Mouse (Mus musculus) testis, postnatal 10 days (tissue): ENCODE measurements around the gene Plg.

Source experiments
- DNase-seq: peaks from one replicate; pipeline ENCODE4 v3.0.0; 2021; ENCODE audit warnings: low spot score

Gene Plg

GRCm38 (mm10) chr17:12387781-12388180 lies 9.4 kb downstream of the Plg start:
- DNase-seq = no peak

DNA sequence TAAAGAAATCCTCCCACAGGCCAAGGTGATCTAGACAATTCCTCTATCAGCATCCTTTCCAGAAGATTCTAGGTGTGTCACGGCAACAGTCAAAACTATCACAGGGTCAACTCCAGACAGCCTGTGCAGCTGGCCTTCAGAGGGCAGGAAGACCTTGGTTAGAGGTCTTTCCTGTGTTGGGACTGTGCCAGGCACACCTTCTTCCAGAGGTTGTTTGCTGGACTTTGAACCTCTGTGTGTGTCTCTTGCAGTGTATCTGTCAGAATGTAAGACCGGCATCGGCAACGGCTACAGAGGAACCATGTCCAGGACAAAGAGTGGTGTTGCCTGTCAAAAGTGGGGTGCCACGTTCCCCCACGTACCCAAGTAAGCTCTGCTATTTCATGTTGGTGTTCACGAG lies 9.8 kb downstream of the Plg start:
- no peak for DNase-seq

DNA sequence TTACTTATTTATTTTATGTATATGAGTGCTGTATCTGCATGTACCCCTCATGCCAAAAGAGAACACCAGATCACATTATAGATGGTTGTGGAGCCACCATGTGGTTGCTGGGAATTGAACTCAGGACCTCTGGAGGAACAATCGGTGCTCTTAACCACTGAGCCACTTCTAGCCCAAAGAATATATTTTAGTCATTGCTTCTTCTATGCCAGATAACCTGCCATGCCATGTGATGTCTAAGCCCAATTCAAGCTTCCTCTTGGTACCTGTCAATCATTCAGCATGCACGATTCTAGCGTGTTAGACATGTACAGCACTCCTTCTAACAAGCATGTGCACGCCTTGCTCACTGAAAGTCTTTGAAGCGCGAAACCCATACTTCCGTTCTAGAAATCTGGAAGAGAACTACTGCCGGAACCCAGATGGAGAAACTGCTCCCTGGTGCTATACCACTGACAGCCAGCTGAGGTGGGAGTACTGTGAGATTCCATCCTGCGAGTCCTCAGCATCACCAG lies 17.8 kb downstream of the Plg start:
- no peak for DNase-seq

GRCm38 (mm10) chr17:12403420-12403819 lies 25.0 kb downstream of the Plg start:
- no peak for DNase-seq

DNA sequence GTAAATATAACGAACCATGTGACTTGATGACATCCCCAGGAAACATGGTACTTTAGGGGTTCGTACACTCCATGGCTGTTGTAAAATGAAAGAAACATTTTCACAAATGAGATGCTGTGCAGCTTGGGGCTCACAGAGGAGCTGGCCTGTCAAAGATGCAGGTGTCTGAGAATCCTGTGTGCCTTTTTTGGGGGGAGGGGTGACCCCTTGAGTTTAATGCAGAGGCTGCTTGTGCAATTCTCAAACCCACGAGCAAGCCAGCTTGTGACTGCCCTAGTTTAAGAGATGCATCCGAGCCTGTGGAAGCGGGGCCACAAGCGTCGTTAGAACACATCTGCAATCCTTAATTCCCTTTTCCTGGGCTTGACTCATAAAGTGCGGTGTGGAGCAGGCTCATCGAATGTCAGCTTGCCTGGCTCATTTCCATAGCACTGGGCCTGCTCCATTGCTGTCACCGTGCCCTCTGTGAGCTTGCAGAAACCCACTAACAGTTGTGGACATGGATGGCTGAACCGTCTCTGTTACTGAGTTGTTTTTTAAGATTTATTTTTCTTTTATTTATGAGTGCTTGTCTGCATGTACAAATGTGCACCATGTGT lies 31.0 kb downstream of the Plg start:
- DNase-seq = no peak

DNA sequence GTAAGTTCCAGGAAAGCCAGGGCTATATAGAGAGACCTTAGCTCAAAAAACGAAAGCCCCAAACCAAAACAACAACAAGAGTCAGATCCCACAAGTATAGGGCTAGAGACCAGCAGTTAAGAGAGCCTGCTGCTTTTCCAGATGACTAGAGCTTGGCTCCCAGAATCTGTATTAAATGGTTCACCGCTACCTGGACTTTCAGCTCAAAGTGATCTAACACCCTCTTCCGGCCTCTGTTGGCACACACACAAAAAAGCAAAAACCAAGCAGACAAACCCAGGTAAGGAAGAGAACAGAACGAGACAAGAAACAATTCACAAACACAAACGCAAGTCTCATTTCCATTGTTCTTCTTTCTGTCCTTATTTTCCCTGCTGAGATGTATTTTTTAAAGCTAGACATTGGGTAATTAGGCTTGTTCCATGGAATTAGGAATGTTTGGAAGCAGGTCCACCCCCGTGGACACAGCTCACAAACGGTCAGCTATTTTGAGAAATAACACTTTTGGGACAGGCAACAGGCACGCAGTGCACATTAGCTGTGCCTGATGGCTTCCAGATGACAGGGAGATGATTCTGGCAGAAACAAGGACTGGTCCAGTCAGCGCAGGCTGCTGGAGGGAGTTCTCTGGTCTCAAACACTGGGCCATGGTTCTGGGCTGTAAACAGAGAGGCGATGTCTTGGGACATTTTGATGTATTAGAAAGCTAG lies 33.9 kb downstream of the Plg start:
- DNase-seq = no peak

DNA sequence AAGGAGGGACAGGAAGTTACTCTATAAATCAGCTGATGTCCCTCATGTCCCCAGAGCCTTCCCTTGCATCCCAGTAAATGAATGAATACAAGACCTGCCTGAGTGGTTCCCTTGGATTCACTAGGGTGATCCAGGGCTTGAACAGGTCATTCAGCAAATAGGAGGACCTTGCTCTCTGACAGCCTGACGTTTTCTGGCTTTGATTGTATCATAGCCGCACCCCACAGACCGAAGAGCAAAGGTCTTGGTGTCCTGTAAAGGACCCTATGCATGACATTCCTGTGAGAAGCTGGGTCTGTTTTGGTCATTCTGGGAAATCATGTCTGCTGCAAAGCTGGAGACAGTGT lies 34.5 kb downstream of the Plg start:
- DNase-seq = no peak

- no peak for DNase-seq
Measured at GRCm38 (mm10) chr17:12415031-12415735, 36.8 kb downstream of the Plg start.

- no peak for DNase-seq
Measured at GRCm38 (mm10) chr17:12415741-12416140, 37.3 kb downstream of the Plg start.

DNA sequence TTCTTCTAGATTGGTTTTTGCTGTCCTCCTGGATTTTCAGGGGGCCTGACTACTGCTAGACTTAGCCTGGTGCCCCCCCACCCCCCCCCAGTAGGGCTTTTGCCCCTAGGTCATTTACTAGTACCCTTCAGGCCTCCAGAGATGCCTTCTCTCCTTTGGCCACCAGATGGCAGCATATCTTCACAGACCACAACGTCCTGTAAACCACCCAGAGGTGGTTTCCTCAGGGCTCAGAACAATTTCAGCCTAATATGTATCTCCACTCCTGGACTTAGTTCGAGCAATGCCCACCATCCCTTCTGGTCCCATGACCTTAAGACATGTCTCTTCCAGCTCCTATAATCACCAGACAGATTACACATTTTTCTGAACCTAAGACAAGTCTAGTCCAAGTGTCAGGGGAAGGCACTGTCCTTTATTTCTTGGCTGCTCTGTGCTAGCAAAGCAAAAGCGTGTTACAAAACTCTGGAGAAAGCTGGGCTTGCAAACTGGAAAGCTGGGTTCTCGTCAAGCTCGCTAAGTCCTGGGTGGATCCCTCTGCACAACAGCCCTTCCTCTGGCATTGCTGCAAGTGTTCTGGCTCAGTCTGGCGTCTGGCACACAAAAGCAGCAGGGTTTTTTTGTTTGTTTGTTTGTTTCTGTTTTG lies 38.0 kb downstream of the Plg start:
- DNase-seq = peak; percentile 92

- no peak for DNase-seq
Measured at GRCm38 (mm10) chr17:12419491-12420079, 41.2 kb downstream of the Plg start.

DNA sequence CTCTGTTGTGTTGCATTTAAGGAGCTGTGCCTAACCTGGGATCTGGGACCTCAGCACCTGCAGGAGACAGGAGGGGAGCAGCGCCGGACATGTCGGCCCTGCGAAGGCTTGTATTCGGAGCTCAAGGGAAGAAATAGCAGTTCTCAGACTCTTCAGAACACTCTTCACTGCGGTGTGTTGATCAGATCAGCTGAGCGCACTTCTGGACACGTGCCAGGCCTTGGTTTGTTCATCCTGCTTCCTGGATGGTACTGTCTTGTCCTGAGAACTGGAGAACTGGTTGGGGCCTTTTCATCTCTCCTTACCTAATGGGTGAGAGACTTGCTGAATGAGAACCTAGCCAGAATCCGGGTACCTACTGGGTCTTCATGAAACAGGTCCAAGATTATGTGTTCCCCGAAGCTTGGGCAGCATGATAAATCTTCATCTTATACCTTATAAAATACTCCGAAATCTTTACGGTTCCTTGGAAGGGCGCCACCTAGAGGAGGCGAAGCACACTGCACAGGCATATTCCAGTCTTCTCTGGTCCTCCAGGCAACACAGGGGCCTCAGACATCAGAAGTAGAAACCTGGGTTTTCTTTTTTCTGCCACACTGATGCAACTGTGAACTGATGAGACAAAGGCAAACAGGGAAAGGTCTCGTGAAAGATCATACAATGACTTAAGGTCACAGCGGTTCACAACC lies 42.6 kb downstream of the Plg start:
- peak; percentile 66 for DNase-seq

- DNase-seq = no peak
Measured at GRCm38 (mm10) chr17:12422143-12422542, 43.7 kb downstream of the Plg start.

DNA sequence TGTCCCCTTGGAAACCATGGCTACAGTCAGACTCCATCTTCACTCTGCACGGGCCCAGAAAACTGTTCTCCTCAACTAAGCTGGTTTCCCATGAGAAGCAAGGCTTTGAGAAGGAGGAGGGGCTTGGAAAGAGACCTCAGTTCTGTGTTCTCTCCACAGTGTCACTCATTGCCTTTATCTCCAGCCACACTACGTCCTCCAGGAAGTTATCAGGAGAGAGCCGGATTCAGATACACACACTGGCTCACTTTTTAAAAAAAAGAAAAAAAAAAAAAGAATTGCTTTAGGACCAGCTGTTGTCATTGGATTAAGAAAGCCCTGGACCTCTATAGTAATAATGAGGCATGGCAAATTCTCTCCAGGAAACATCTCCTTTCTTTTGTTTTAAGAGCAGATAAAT lies 48.7 kb downstream of the Plg start:
- DNase-seq = no peak

- DNase-seq = no peak
Measured at GRCm38 (mm10) chr17:12428369-12428768, 50.0 kb downstream of the Plg start.

GRCm38 (mm10) chr17:12431707-12432106 lies 53.3 kb downstream of the Plg start:
- no peak for DNase-seq

- DNase-seq = no peak
Measured at GRCm38 (mm10) chr17:12437771-12438170, 59.4 kb downstream of the Plg start.

DNA sequence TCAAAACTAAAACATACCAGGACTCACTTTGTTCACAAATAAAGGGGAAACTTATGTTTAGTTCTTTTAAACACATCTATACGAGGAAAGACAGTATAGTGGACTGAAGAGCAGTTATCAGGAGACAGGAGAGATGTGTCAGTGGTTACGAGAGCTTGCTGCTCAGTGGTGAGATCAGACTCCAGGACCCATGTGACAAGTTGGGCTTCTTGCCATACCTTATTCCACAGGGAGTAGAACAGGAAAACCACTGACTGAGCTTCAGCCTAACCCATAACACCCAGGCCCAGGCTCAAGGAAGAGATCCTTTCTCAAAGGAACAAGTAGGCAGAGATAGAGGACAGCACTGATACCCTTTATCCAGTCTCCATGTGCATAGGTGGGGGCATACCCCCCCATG lies 66.2 kb downstream of the Plg start:
- DNase-seq = no peak

GRCm38 (mm10) chr17:12451234-12451633 lies 72.8 kb downstream of the Plg start:
- DNase-seq = no peak

GRCm38 (mm10) chr17:12452862-12453531 lies 74.6 kb downstream of the Plg start:
- DNase-seq = peak; percentile 65

- DNase-seq = no peak
Measured at GRCm38 (mm10) chr17:12453691-12454090, 75.3 kb downstream of the Plg start.
